Comparison of ENCODE assay signal across 7 mouse cellular contexts in genomic region chr1:158267020-158267571, GRCm38 (mm10).
DNase-seq lines count a peak whose midpoint lies in the region; ATAC-seq and TF ChIP-seq lines count a peak whose summit lies in the region.

No protein-coding gene starts in this region.

- no peaks in the 10 kb centered on the region; the same call in 1 of the 2 replicates for H3K27me3 ChIP-seq in E14TG2a.4 (ENCODE audit: insufficient read depth, low read length)
- H3K27me3 ChIP-seq in midbrain, embryonic 13.5 days = peaks cover 15% of the 10 kb centered on the region
- no peaks in the 10 kb centered on the region for H3K27me3 ChIP-seq in stomach, postnatal 0 days (ENCODE audit: control insufficient read depth, insufficient read depth, low read length)

- no peaks in the 10 kb centered on the region for H3K4me1 ChIP-seq in E14TG2a.4 (replicated peaks; ENCODE audit: low read depth, low read length)
- peaks cover 27% of the 10 kb centered on the region for H3K4me1 ChIP-seq in midbrain, embryonic 13.5 days (replicated peaks)
- H3K4me1 ChIP-seq in stomach, postnatal 0 days (replicated peaks; ENCODE audit: control insufficient read depth, insufficient read depth) = no peaks in the 10 kb centered on the region

- H3K4me2 ChIP-seq in midbrain, embryonic 13.5 days (replicated peaks) = no peak overlapping the region
- H3K4me2 ChIP-seq in stomach, postnatal 0 days (replicated peaks; ENCODE audit: low read depth) = no peak overlapping the region

- no peaks in the 10 kb centered on the region for H3K36me3 ChIP-seq in E14TG2a.4 (ENCODE audit: insufficient read depth, low read length)
- H3K36me3 ChIP-seq in midbrain, embryonic 13.5 days = no peaks in the 10 kb centered on the region
- H3K36me3 ChIP-seq in stomach, postnatal 0 days (ENCODE audit: control insufficient read depth, insufficient read depth, low read length) = no peaks in the 10 kb centered on the region

- DNase-seq in MEL-GATA-1-ER (ENCODE audit: extremely low read depth, low read depth) = peak; percentile 65
- peak; percentile 38 to 40 for DNase-seq in cerebellum, postnatal 36 days
- DNase-seq in left cerebral cortex, adult 2 months (ENCODE audit: extremely low spot score in 1 of 2, low spot score in 2 of 2) = peak; percentile 55 to 63
- DNase-seq in stomach, postnatal 0 days (ENCODE audit: low spot score) = no peak

- H3K9ac ChIP-seq in midbrain, embryonic 13.5 days (replicated peaks) = no peak overlapping the region
- no peak overlapping the region for H3K9ac ChIP-seq in stomach, postnatal 0 days (ENCODE audit: low read length)

- peak; percentile 9; the same call in 1 of the 2 replicates for TF ChIP-seq CTCF in E14TG2a.4 (conservative IDR thresholded peaks at IDR 0.05; ENCODE audit: low read length)
- peak; percentile 36 for TF ChIP-seq CTCF in left cerebral cortex, adult 2 months (IDR thresholded peaks at IDR 0.05)
- TF ChIP-seq CTCF in stomach, postnatal 0 days (IDR thresholded peaks at IDR 0.05; ENCODE audit: low read depth) = peak; percentile 59

- TF ChIP-seq EP300 in stomach, postnatal 0 days (optimal IDR thresholded peaks at IDR 0.05) = no peak

- 7% methylated on average over 8 of the region's 8 CpGs for WGBS in midbrain, embryonic 13.5 days
- 34% methylated on average over 8 of the region's 8 CpGs for WGBS in stomach, postnatal 0 days

- H3K27ac ChIP-seq in left cerebral cortex, adult 2 months = no peak overlapping the region
- peak overlapping the region; percentile 64 for H3K27ac ChIP-seq in midbrain, embryonic 13.5 days
- no peak overlapping the region for H3K27ac ChIP-seq in stomach, postnatal 0 days (replicated peaks)

- intact Hi-C loops in left cerebral cortex, adult 2 months (cut with DNase I) = loop anchor here (2.0 to 5.0 kb wide), 3 partner anchors 385 to 712 kb away; no protein-coding TSS in a partner anchor

- no peaks in the 10 kb centered on the region for H3K9me3 ChIP-seq in E14TG2a.4 (ENCODE audit: low read length)
- no peaks in the 10 kb centered on the region for H3K9me3 ChIP-seq in midbrain, embryonic 13.5 days
- H3K9me3 ChIP-seq in stomach, postnatal 0 days (ENCODE audit: control insufficient read depth, low read length) = no peaks in the 10 kb centered on the region

- peak; percentile 33; the same call in 1 of the 2 replicates for ATAC-seq in granulocyte monocyte progenitor cell, adult 5-6 weeks (replicated peaks; ENCODE audit: poor library complexity, severe bottlenecking)
- ATAC-seq in midbrain, embryonic 13.5 days = peak; percentile 89
- ATAC-seq in stomach, postnatal 0 days (ENCODE audit: low FRiP score, low TSS enrichment) = no peak

- H3K4me3 ChIP-seq in E14TG2a.4 (replicated peaks; ENCODE audit: low read length) = no peak overlapping the region
- no peak overlapping the region for H3K4me3 ChIP-seq in left cerebral cortex, adult 2 months
- H3K4me3 ChIP-seq in midbrain, embryonic 13.5 days (replicated peaks) = no peak overlapping the region
- no peak overlapping the region for H3K4me3 ChIP-seq in stomach, postnatal 0 days (ENCODE audit: low read depth, low read length)

Comparison
In these comparisons a context has a peak if more than half of its experiments do, and no peak if none do; other contexts are left out.
1. CTCF ChIP-seq: peak in every context shown above with its lines; median percentile 59 in stomach, postnatal 0 days; 36 in left cerebral cortex, adult 2 months; 9 in E14TG2a.4.